Mouse (Mus musculus) adrenal gland, postnatal 10 days (tissue): Measurements from ENCODE around the gene Lrrc52. TPM values are rescaled to one million over a fixed set of nuclear protein-coding genes. Genes with fewer than 3 reads are reported as not detected.

Experiments used
- DNase-seq: peaks from one replicate; pipeline ENCODE4 v3.0.0; 2021; ENCODE audit warnings: mixed read lengths
- long read RNA-seq, 2 experiments: library from polyadenylated mRNA; stranded (forward); transcript quantifications; one replicate each; pipeline ENCODE4 v2.0.0; 2021
- total RNA-seq, 2 experiments: library from RNA; stranded (reverse); gene quantifications; 2 replicates each; pipeline ENCODE4 v1.2.3; 2021

Lrrc52 gene
- total RNA-seq: under 1 TPM; 0.27 to 0.69 TPM
- long read RNA-seq, experiment 1: 0 reads
- long read RNA-seq, experiment 2: 0 reads

- peak; percentile 88 for DNase-seq
Observed at GRCm38 (mm10) chr1:167466765-167467426, at the start of gene Lrrc52. TSS of gene Lrrc52 (minus strand) at chr1:167466780.

- DNase-seq: peak; percentile 6
Observed at GRCm38 (mm10) chr1:167511621-167512020, 45.0 kb upstream of the Lrrc52 start.

GRCm38 (mm10) chr1:167506048-167506447 is 39.5 kb upstream of the Lrrc52 start:
- no peak for DNase-seq

GRCm38 (mm10) chr1:167505427-167505826 is 38.8 kb upstream of the Lrrc52 start:
- DNase-seq: no peak

GRCm38 (mm10) chr1:167499097-167499850 is 32.7 kb upstream of the Lrrc52 start:
- no peak for DNase-seq

- DNase-seq: no peak
Observed at GRCm38 (mm10) chr1:167497991-167498390, 31.4 kb upstream of the Lrrc52 start.

- no peak for DNase-seq
Observed at GRCm38 (mm10) chr1:167497560-167497959, 31.0 kb upstream of the Lrrc52 start.

- no peak for DNase-seq
Observed at GRCm38 (mm10) chr1:167491501-167491900, 24.9 kb upstream of the Lrrc52 start.

GRCm38 (mm10) chr1:167487933-167488332 is 21.4 kb upstream of the Lrrc52 start:
- DNase-seq: no peak

- DNase-seq: no peak
Observed at GRCm38 (mm10) chr1:167486959-167487680, 20.5 kb upstream of the Lrrc52 start.

- no peak for DNase-seq
Observed at GRCm38 (mm10) chr1:167482863-167483262, 16.3 kb upstream of the Lrrc52 start.

GRCm38 (mm10) chr1:167473585-167473984 is 7.0 kb upstream of the Lrrc52 start:
- no peak for DNase-seq

GRCm38 (mm10) chr1:167467916-167468315 is 1.3 kb upstream of the Lrrc52 start:
- no peak for DNase-seq

GRCm38 (mm10) chr1:167457311-167457710 is 9.3 kb downstream of the Lrrc52 start:
- DNase-seq: no peak

- DNase-seq: no peak
Observed at GRCm38 (mm10) chr1:167453048-167453447, 13.5 kb downstream of the Lrrc52 start.

GRCm38 (mm10) chr1:167452456-167452855 is 14.1 kb downstream of the Lrrc52 start:
- DNase-seq: no peak

GRCm38 (mm10) chr1:167448598-167448997 is 18.0 kb downstream of the Lrrc52 start:
- no peak for DNase-seq

- peak; percentile 9 for DNase-seq
Observed at GRCm38 (mm10) chr1:167448088-167448487, 18.5 kb downstream of the Lrrc52 start.

- DNase-seq: no peak
Observed at GRCm38 (mm10) chr1:167446516-167446915, 20.1 kb downstream of the Lrrc52 start.

GRCm38 (mm10) chr1:167445167-167445566 is 21.4 kb downstream of the Lrrc52 start:
- no peak for DNase-seq

GRCm38 (mm10) chr1:167438231-167438885 is 28.2 kb downstream of the Lrrc52 start:
- DNase-seq: no peak

GRCm38 (mm10) chr1:167437091-167437490 is 29.5 kb downstream of the Lrrc52 start:
- DNase-seq: no peak
